Mouse (Mus musculus) kidney, embryonic 15.5 days (tissue): ENCODE measurements around the gene Mtcl1. TPM values are rescaled to one million over a fixed set of nuclear protein-coding genes. Genes with fewer than 3 reads are reported as not detected.

Source experiments
- ATAC-seq: fragments of 200-750 bp; cut with Nextera tagmentation; replicated peaks from 2 replicates; pipeline ENCODE4 v1.8.0; 2017; ENCODE audit warnings: moderate TSS enrichment; ENCODE audit not compliant: low FRiP score
- H3K27ac ChIP-seq: fragments of 300-500 bp; sonication (generic); 2 replicates; pipeline ENCODE4 v1.5.1; 2015; ENCODE audit warnings: mild to moderate bottlenecking, inconsistent platforms
- H3K27me3 ChIP-seq: fragments of 300-500 bp; sonication (generic); 2 replicates; pipeline ENCODE4 v1.6.1; 2015; ENCODE audit warnings: inconsistent platforms
- H3K36me3 ChIP-seq: fragments of 300-500 bp; sonication (generic); 2 replicates; pipeline ENCODE4 v1.6.1; 2015; ENCODE audit warnings: inconsistent platforms
- H3K4me1 ChIP-seq: fragments of 300-500 bp; sonication (generic); 2 replicates; pipeline ENCODE4 v1.6.1; 2015; ENCODE audit warnings: inconsistent platforms
- H3K4me2 ChIP-seq: fragments of 300-500 bp; sonication (generic); 2 replicates; pipeline ENCODE4 v1.6.1; 2015; ENCODE audit warnings: moderate library complexity, mild to moderate bottlenecking, inconsistent platforms
- H3K4me3 ChIP-seq: fragments of 300-500 bp; sonication (generic); replicated peaks from 2 replicates; pipeline ENCODE4 v1.5.1; 2015; ENCODE audit warnings: mild to moderate bottlenecking, inconsistent platforms
- H3K9ac ChIP-seq: fragments of 300-500 bp; sonication (generic); 2 replicates; pipeline ENCODE4 v1.6.1; 2015; ENCODE audit warnings: mild to moderate bottlenecking, inconsistent platforms
- H3K9me3 ChIP-seq: fragments of 300-500 bp; sonication (generic); replicated peaks from 2 replicates; pipeline ENCODE4 v1.6.1; 2016; ENCODE audit warnings: inconsistent platforms
- WGBS: fragments of 180-500 bp; shearing (Covaris S2); methylation state at CpG from one replicate; pipeline ENCODE4 v1.1.7; 2015; ENCODE audit warnings: mixed read lengths; 5-methylcytosine and 5-hydroxymethylcytosine counted together
- polyA plus RNA-seq: library from polyadenylated mRNA; unstranded; fragments of >200 nt; fragmentation: Nextera tagmentation; extraction: Ambion mirVana; gene quantifications from 2 replicates; pipeline ENCODE4 v1.2.1, GENCODE M21; 2015

The Mtcl1 gene
- polyA plus RNA-seq, 1 experiment from 2014 or later, result 6.4 TPM

DNA sequence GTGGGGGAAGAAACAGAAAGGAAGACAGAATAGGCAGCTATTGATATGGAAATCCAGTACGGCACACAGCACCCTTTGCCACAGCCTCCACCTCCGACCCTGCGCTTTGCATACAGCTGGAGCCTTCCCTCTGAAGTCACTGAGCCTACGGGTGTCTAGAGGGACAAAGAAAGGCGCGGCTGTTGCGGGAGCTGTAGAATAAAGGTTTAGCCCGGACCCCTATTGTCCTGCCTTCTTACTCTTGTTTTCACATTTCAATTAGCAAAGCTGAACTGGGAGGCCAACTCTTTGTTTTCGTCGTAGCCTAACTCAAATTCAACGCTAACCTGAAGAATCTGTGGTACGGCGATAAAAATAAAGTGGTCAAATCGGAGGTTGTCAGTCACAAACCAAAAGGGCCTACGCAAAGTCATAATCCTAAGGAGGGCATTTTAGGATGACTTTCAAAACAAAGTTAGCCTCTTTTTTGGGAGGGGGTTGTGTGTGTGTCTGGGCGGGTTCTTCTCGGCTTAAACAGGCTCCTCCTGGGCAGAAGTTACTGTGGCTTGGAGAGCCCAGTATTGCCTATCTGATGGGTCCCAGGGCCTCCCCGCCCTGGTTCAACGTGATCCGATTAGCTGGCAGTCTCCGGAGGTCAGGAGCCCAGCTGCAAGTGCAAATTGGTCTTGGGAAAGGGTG, 30.4 kb upstream of the Mtcl1 start:
- Histone ChIP-seq H3K9me3 (no peaks in the 10 kb centered on the region), H3K4me1 (peaks cover 19% of the 10 kb centered on the region), H3K9ac (no peak overlapping the region), H3K36me3 (no peaks in the 10 kb centered on the region), H3K4me2 (peak overlapping the region; percentile 57), H3K4me3 (peak overlapping the region; percentile 25), H3K27ac (0 out of 2 replicates have a peak overlapping the region, but pooled peaks have one; percentile 6), H3K27me3 (peaks cover 32% of the 10 kb centered on the region)
- peak; percentile 49 for ATAC-seq
- 10% methylated on average over 21 of the region's 21 CpGs for WGBS

DNA sequence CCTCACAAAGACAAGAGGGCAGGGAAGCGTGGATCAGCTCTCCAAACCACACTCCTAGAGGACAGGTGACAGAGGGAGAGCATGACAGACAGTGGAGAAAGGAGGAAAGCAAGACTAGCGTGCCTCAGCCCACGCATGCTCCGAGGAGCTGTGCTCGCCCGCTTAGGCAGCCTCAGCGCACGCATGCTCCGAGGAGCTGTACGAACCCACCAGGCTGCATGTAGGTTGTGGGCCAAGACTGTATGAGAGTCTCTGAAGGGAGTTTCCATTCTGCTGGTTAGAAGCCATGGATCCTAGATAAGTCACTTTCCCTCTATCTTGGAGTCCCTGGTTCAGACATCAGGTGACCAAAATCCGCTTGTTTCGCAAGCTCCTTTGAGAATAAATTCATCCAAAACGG, 29.8 kb upstream of the Mtcl1 start:
- H3K27me3 ChIP-seq, result peaks cover 32% of the 10 kb centered on the region
- no peak overlapping the region for H3K9ac ChIP-seq
- H3K4me3 ChIP-seq, result peak overlapping the region; percentile 25; the same call in 1 of the 2 replicates
- ATAC-seq, result peak; percentile 65
- WGBS, result 15% methylated on average over 13 of the region's 13 CpGs
- H3K36me3 ChIP-seq, result no peaks in the 10 kb centered on the region
- H3K4me2 ChIP-seq, result peak overlapping the region; percentile 57
- peaks cover 19% of the 10 kb centered on the region for H3K4me1 ChIP-seq
- H3K27ac ChIP-seq, result no peak overlapping the region
- H3K9me3 ChIP-seq, result 0 out of 2 replicates have a peak, but pooled peaks cover 4% of the 10 kb centered on the region

DNA sequence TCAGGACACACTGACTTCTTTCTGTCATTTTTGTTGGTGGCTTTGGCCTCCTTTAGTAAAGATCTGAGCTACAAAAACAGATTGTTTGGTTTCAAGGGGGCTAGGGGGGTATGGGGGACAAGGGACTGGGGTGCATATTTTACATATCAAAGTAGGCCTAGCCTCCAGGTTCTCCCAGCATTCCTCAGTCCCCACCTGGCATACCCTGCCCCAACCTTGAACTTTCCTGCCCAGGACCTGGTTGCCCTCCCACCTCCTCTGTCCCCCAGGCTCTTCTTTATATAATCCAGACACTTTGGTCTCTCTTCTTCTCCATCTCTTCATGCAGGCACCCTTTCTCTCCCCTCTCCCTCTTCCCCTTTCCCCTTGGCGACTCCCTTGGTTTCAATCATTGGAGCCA, 23.7 kb upstream of the Mtcl1 start:
- Histone ChIP-seq H3K36me3 (no peaks in the 10 kb centered on the region), H3K4me3 (no peak overlapping the region), H3K4me2 (no peak overlapping the region), H3K9me3 (0 out of 2 replicates have a peak, but pooled peaks cover 4% of the 10 kb centered on the region), H3K27me3 (0 out of 2 replicates have a peak, but pooled peaks cover 4% of the 10 kb centered on the region), H3K27ac (no peak overlapping the region), H3K4me1 (peaks cover 12% of the 10 kb centered on the region; the same call in 1 of the 2 replicates), H3K9ac (no peak overlapping the region)
- ATAC-seq, result no peak
- WGBS, result 81% methylated on average over 1 of the region's 1 CpGs

DNA sequence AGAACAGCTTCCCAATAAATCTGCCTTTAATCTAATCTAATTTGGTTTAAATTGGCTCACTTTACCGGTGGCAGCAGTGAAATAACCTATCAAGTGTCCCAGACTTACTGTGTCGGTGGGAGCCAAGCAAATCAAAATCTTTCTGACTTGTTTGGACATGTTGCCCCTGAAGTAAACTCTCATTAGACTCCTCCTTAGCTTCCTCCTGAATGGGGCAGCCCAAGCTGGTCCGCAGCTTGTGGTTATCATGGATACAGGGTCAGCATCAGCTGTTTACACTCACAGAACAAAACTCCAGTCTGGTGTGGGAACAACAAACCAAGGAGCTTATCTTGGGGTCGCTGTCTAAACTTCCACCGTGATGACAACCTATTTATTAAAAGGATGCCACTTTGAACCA, 22.2 kb upstream of the Mtcl1 start:
- H3K36me3 ChIP-seq, result no peaks in the 10 kb centered on the region
- 58% methylated on average over 5 of the region's 5 CpGs for WGBS

DNA sequence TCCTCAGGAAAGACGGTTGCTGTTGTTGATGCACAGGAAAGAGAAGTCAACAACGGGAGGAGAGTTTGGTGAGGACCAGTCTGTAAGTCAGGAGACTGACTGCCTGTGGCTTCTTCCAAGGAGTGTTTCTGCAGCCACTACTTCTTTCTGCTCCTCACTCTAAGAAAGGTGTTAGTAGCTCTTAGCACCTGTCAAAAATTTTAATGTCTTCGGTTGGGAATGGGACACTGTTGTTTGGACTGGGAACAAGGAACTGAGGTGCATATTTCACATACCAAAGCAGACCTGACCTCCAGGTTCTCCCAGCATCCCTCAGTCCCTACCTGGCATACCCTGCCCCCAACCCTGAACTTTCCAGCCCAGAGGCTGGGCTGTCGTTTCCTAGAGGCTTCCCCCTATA, 21.7 kb upstream of the Mtcl1 start:
- no peak overlapping the region for H3K27ac ChIP-seq
- no peak overlapping the region for H3K9ac ChIP-seq
- H3K4me1 ChIP-seq, result peaks cover 12% of the 10 kb centered on the region; the same call in 1 of the 2 replicates
- WGBS, result 72% methylated on average over 4 of the region's 4 CpGs
- no peaks in the 10 kb centered on the region for H3K36me3 ChIP-seq
- no peaks in the 10 kb centered on the region for H3K27me3 ChIP-seq
- H3K4me2 ChIP-seq, result no peak overlapping the region
- no peak for ATAC-seq
- H3K4me3 ChIP-seq, result no peak overlapping the region
- H3K9me3 ChIP-seq, result 0 out of 2 replicates have a peak, but pooled peaks cover 4% of the 10 kb centered on the region

More for the DNA sequence above, 22.2 kb upstream of the Mtcl1 start:
- H3K27ac ChIP-seq, result no peak overlapping the region
- no peak overlapping the region for H3K4me3 ChIP-seq
- no peak overlapping the region for H3K4me2 ChIP-seq
- H3K9me3 ChIP-seq, result 0 out of 2 replicates have a peak, but pooled peaks cover 4% of the 10 kb centered on the region
- no peak overlapping the region for H3K9ac ChIP-seq
- ATAC-seq, result no peak
- no peaks in the 10 kb centered on the region for H3K27me3 ChIP-seq
- H3K4me1 ChIP-seq, result peaks cover 12% of the 10 kb centered on the region; the same call in 1 of the 2 replicates

DNA sequence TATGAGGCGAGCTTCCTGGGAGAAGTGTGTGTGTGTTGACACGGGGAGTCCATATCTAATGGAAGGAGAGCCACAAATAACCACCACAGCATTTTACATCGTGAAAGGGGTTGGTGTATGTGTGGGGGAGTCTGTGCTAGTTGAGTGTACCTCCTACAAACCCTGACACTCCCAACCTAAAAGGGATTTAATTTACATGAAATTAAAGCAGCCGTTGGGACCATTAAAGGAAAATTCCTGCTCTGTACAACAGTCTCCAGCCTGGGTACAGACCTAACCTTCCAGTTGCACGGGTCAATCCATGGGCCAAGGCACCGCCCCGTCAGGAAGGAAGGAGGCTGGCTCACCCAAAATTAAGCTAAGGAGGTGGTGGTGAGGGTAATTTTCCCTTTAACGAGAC, 20.5 kb upstream of the Mtcl1 start:
- no peak overlapping the region for H3K4me3 ChIP-seq
- no peak overlapping the region for H3K9ac ChIP-seq
- H3K36me3 ChIP-seq, result no peaks in the 10 kb centered on the region
- 0 out of 2 replicates have a peak, but pooled peaks have one; percentile 15 for ATAC-seq
- no peaks in the 10 kb centered on the region for H3K27me3 ChIP-seq
- H3K4me1 ChIP-seq, result peaks cover 12% of the 10 kb centered on the region; the same call in 1 of the 2 replicates
- no peak overlapping the region for H3K4me2 ChIP-seq
- 26% methylated on average over 8 of the region's 8 CpGs for WGBS
- H3K9me3 ChIP-seq, result 0 out of 2 replicates have a peak, but pooled peaks cover 4% of the 10 kb centered on the region
- H3K27ac ChIP-seq, result 0 out of 2 replicates have a peak overlapping the region, but pooled peaks have one; percentile 60

DNA sequence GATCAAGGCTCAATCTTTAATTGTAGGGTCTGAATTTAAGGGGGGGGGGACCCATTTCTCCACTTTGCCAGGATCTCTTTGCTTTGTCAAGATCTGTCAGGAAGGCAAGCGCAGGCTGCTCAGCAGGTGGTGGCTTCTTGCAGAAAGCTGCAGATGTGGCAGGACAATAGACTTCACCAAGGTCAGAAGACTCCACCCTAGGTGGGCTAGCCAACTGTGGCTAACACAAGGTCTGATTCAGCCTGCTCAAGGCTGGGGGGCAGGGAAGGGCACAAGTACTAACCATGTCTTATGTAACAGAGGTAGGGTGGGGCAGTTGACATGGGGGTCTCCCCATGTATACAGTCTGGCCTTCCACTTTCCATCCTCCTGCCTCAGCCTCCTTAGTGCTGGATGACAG, 7.7 kb upstream of the Mtcl1 start:
- H3K36me3 ChIP-seq, result no peaks in the 10 kb centered on the region
- peaks cover 5% of the 10 kb centered on the region for H3K27me3 ChIP-seq
- no peaks in the 10 kb centered on the region for H3K9me3 ChIP-seq
- no peak overlapping the region for H3K4me2 ChIP-seq
- H3K4me3 ChIP-seq, result no peak overlapping the region
- WGBS, result 83% methylated on average over 1 of the region's 1 CpGs
- no peaks in the 10 kb centered on the region for H3K4me1 ChIP-seq
- no peak overlapping the region for H3K27ac ChIP-seq
- no peak for ATAC-seq
- H3K9ac ChIP-seq, result no peak overlapping the region

DNA sequence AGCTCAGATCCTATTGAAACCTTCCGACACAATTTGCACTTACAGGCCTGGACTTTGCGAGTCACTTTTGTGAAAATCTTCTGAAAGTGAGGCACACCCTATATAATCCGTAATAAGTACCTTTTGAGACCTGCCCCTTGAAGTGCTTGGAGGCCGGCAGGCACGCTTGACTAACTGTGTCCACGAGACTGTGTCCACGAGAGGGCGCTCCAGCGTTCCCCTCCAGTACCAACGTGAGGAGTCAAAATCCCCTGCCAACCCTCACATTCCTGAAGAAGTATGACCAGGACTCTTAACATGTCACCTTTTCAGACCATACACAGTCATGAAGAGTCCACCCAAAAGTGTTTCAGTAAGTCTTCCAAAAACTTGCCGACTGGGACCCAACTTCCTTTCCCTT, 1.6 kb upstream of the Mtcl1 start:
- H3K27ac ChIP-seq, result no peak overlapping the region
- H3K4me1 ChIP-seq, result peaks cover 39% of the 10 kb centered on the region
- H3K27me3 ChIP-seq, result peaks cover 48% of the 10 kb centered on the region
- no peaks in the 10 kb centered on the region for H3K36me3 ChIP-seq
- 3% methylated on average over 11 of the region's 11 CpGs for WGBS
- H3K4me2 ChIP-seq, result peak overlapping the region; percentile 89
- H3K4me3 ChIP-seq, result peak overlapping the region; percentile 66
- H3K9ac ChIP-seq, result no peak overlapping the region
- ATAC-seq, result no peak
- no peaks in the 10 kb centered on the region for H3K9me3 ChIP-seq

DNA sequence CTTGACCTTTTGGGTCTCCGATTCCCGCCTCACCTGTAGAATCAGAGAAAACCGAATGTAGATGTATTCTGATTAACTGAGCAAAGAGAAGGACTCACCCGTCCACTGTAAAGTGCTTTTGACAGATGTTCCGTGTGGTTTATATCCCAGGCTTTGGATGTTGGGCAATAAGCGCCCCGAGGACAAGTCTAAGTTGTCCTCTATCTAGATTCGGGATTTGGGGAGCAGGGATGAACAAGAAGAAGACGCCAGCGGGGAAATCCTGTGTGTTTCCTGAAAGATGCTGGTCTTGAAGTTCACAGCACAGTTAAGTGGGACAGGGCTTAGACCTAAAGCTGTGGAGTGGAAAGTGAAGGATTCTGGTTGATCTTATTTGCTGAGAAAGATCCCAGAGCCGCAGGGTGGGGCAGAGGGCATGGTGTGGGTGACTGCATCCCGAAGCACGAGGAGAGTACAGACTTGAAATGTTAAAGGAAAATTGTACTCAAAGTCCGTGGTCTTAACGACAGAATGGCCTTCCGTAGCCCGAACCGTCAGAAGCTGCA, 1.0 kb upstream of the Mtcl1 start:
- WGBS, result 3% methylated on average over 18 of the region's 18 CpGs

DNA sequence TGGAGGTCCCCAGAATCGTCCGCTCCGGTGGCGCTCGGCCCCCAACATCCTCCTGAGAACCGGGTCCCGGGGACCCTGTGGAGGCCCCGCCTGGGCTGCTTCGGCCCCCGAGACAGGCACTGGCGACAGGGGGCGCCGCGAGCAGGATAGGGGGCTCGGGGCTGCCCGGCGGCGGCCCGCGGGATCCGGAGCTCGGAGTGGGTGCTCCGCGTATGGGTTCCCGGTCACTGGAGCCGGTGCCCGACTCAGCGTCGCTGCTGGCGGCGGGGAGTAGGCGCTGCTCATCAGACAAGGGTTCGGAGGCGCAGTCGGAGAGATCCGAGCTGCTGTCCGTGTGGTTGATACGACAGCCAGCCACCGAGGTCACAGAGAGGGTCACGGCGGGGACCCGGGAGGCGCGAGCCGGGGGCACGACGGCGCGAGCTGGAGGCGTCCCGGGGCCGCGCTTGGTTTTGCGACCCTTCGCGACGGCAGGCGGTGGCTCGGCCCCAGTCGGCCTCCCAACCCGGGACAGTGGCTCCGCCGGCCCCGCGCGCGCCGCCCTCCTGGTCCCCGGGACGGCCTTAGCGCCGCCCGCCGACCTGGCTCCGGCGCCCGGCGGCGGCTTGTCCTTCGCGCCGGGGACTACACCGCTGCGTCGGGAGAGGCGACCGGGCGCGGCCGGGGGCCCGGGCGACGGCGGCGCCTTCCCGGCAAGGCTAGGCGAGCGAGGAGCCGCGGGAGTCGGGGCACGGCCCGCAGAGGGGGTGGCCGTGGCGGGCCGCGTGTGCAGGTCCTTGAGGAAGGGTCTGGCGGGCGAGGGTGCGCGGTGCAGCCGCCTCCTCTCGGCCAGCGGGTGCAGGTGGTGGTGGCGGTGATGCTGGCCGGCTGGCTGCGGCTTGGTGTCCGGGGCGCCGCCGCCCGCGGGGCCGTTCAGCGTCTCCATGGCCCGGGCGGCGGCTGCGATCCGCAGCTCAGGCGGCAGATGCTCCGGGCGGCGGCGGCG, 837 bp downstream of the Mtcl1 start:
- H3K36me3 ChIP-seq, result no peaks in the 10 kb centered on the region
- peak; percentile 47 for ATAC-seq
- WGBS, result under 1% methylated on average over 99 of the region's 136 CpGs
- H3K9me3 ChIP-seq, result no peaks in the 10 kb centered on the region
- peaks cover 51% of the 10 kb centered on the region for H3K4me1 ChIP-seq
- peak overlapping the region; percentile 66 for H3K4me3 ChIP-seq
- H3K4me2 ChIP-seq, result peak overlapping the region; percentile 89
- peak overlapping the region; percentile 85 for H3K27ac ChIP-seq
- peak overlapping the region; percentile 69 for H3K9ac ChIP-seq
- peaks cover 48% of the 10 kb centered on the region for H3K27me3 ChIP-seq

More for the DNA sequence above, 1.0 kb upstream of the Mtcl1 start:
- H3K36me3 ChIP-seq, result no peaks in the 10 kb centered on the region
- peaks cover 48% of the 10 kb centered on the region for H3K27me3 ChIP-seq
- no peak for ATAC-seq
- H3K4me2 ChIP-seq, result peak overlapping the region; percentile 89
- H3K27ac ChIP-seq, result peak overlapping the region; percentile 85; the same call in 1 of the 2 replicates
- H3K9ac ChIP-seq, result peak overlapping the region; percentile 69; the same call in 1 of the 2 replicates
- H3K4me1 ChIP-seq, result peaks cover 42% of the 10 kb centered on the region
- no peaks in the 10 kb centered on the region for H3K9me3 ChIP-seq
- H3K4me3 ChIP-seq, result peak overlapping the region; percentile 66

DNA sequence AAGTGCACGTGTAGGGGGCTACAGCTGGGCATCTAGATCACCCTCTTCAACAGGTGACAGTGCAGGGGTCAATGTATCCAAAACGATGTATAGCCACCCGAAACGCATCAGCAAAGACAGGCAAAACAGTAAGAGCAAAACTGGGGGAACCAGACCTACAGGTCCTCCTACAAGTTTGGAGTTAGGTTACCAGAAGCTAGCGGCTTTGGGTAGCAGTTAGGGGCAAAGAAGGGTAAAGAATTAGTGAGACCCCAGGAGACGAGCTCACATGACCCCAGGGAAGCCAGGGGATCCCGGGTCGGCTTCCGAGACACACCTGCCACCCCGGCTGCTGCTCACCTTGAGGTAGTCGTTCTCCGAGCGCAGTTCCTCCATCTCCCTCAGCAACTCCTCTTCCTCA, 1.6 kb downstream of the Mtcl1 start:
- peaks cover 48% of the 10 kb centered on the region for H3K27me3 ChIP-seq
- no peaks in the 10 kb centered on the region for H3K9me3 ChIP-seq
- 2% methylated on average over 11 of the region's 13 CpGs for WGBS
- H3K27ac ChIP-seq, result no peak overlapping the region
- peak overlapping the region; percentile 66 for H3K4me3 ChIP-seq
- peak overlapping the region; percentile 69 for H3K9ac ChIP-seq
- H3K36me3 ChIP-seq, result no peaks in the 10 kb centered on the region
- H3K4me2 ChIP-seq, result peak overlapping the region; percentile 89
- peaks cover 51% of the 10 kb centered on the region for H3K4me1 ChIP-seq
- ATAC-seq, result no peak
